Mouse (Mus musculus) embryonic facial prominence, embryonic 12.5 days (tissue): ENCODE measurements around the gene Pcdh19. TPM values are rescaled to one million over a fixed set of nuclear protein-coding genes. Genes with fewer than 3 reads are reported as not detected.

Source experiments
- ATAC-seq: fragments of 200-750 bp; cut with Nextera tagmentation; 2 replicates; pipeline ENCODE4 v1.8.0; 2017; ENCODE audit not compliant: insufficient number of reproducible peaks, insufficient read depth, low FRiP score, low TSS enrichment
- H3K27ac ChIP-seq: fragments of 300-500 bp; sonication (generic); 2 replicates; pipeline ENCODE4 v1.5.1; 2016; ENCODE audit warnings: mild to moderate bottlenecking
- H3K27me3 ChIP-seq: fragments of 300-500 bp; sonication (generic); 2 replicates; pipeline ENCODE4 v1.6.1; 2016; ENCODE audit warnings: mild to moderate bottlenecking, moderate library complexity
- H3K36me3 ChIP-seq: fragments of 300-500 bp; sonication (generic); 2 replicates; pipeline ENCODE4 v1.6.1; 2016; ENCODE audit warnings: mild to moderate bottlenecking
- H3K4me1 ChIP-seq: fragments of 300-500 bp; sonication (generic); 2 replicates; pipeline ENCODE4 v1.6.1; 2016
- H3K4me2 ChIP-seq: fragments of 300-500 bp; sonication (generic); replicated peaks from 2 replicates; pipeline ENCODE4 v1.6.1; 2016; ENCODE audit warnings: mild to moderate bottlenecking, moderate library complexity
- H3K4me3 ChIP-seq: fragments of 300-500 bp; sonication (generic); 2 replicates; pipeline ENCODE4 v1.5.1; 2016; ENCODE audit warnings: mild to moderate bottlenecking
- H3K9ac ChIP-seq: fragments of 300-500 bp; sonication (generic); 2 replicates; pipeline ENCODE4 v1.6.1; 2016; ENCODE audit warnings: mild to moderate bottlenecking, moderate library complexity
- H3K9me3 ChIP-seq: fragments of 300-500 bp; sonication (generic); 2 replicates; pipeline ENCODE4 v1.6.1; 2016; ENCODE audit warnings: mild to moderate bottlenecking, moderate library complexity
- WGBS: fragments of 180-500 bp; shearing (Covaris S2); methylation state at CpG from one replicate; pipeline ENCODE4 v1.1.7; 2016; 5-methylcytosine and 5-hydroxymethylcytosine counted together
- polyA plus RNA-seq: library from polyadenylated mRNA; unstranded; fragments of >200 nt; fragmentation: Nextera tagmentation; extraction: Ambion mirVana; gene quantifications from 2 replicates; pipeline ENCODE4 v1.2.1, GENCODE M21; 2016

The Pcdh19 gene
- polyA plus RNA-seq, 1 experiment from 2014 or later: 8.4 TPM

DNA sequence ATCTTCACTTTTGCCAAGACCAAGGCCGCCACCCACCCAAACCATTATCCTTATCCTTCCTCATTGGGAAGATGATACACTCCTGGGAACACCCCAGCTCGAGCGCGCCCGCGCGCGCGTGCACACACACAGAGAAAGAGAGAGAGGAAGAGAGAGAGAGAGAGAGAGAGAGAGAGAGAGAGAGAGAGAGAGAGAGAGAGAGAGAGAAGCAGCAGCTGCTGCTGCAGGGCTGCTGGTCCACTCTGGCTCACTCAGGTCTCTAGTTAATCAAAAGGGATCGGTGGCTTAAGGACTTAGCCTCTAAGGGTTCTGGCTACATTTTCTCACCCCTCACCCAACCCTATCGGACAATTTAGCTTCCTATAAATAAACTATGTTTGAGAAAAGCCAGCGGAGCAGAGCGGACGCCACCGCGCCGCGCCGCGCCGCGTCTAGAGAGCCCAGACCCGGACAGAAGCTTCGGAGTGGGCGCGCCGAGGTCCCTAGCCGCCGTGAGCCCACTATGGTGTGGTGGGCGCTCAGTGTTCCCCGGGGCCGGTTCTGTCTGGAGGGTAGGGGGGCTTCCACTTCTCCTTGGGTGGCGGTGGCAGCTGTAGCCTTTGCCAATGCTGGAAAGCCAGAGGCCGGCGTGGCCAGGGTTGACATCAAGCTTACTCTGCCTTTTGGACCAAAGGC is 926 bp upstream of the Pcdh19 start:
- Histone ChIP-seq H3K4me2 (peak overlapping the region; percentile 65), H3K4me3 (peak overlapping the region; percentile 38), H3K4me1 (no peaks in the 10 kb centered on the region), H3K9me3 (no peaks in the 10 kb centered on the region), H3K9ac (0 out of 2 replicates have a peak overlapping the region, but pooled peaks have one; percentile 30), H3K27ac (no peak overlapping the region), H3K27me3 (peaks cover 15% of the 10 kb centered on the region; the same call in 1 of the 2 replicates), H3K36me3 (no peaks in the 10 kb centered on the region)
- WGBS: 22% methylated on average over 35 of the region's 35 CpGs
- no peak for ATAC-seq

DNA sequence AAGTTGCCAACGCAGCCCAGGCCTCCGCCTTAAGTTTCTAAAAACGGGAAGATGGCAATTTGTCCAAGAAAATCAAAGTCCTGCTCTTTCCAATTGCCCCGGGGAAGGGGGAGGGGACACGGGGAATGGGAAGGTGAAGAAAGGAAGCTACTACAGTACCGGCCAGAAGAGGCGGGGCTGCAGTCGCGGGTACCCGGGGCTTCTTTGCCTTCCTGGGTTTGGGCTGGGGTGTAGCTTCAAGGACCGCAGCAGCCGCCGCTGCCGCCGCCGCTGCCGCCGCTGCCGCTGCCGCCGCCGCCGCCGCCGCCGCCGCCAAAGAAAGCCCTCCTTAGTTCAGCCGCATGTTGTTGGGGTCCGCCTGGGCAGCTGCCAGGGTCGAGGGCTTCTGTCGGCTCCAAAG is 631 bp downstream of the Pcdh19 start:
- Histone ChIP-seq H3K4me3 (peak overlapping the region; percentile 49), H3K27me3 (peaks cover 15% of the 10 kb centered on the region; the same call in 1 of the 2 replicates), H3K36me3 (no peaks in the 10 kb centered on the region), H3K4me2 (peak overlapping the region; percentile 65), H3K27ac (peak overlapping the region; percentile 46; the same call in 1 of the 2 replicates), H3K4me1 (no peaks in the 10 kb centered on the region), H3K9ac (peak overlapping the region; percentile 52; the same call in 1 of the 2 replicates), H3K9me3 (no peaks in the 10 kb centered on the region)
- WGBS: 14% methylated on average over 18 of the region's 31 CpGs
- no peak for ATAC-seq

DNA sequence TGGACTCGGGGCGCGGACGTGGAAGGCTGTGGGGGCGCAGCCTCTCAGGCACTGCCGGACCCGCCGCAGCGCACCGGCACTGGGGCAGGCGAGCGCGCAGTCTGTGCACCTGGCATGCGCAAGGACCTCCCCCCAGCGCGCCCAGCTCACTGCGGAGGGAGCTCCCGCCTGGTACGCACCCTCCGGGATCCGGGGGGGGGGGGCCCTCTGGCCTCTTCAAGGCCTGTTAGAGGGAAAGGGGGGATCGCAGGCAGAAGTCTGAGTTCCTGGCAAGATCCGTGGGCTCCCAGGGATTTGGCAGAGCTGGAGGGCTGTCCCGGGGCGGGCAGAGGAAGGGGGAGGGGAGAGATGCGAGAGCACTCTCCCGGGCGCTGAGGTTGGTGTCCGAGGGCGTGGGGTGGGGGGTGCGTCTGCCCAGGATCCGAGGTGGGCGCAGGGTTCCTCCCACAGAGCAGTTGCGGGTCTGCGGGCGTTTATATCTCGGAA is 1.1 kb downstream of the Pcdh19 start:
- H3K27ac ChIP-seq: no peak overlapping the region
- WGBS: 19% methylated on average over 21 of the region's 37 CpGs

GRCm38 (mm10) chrX:133686533-133687311 is 2.1 kb downstream of the Pcdh19 start:
- Histone ChIP-seq H3K27ac (no peak overlapping the region), H3K27me3 (peaks cover 15% of the 10 kb centered on the region; the same call in 1 of the 2 replicates), H3K9ac (peak overlapping the region; percentile 52), H3K36me3 (no peaks in the 10 kb centered on the region), H3K4me1 (no peaks in the 10 kb centered on the region), H3K4me2 (peak overlapping the region; percentile 65), H3K4me3 (peak overlapping the region; percentile 49), H3K9me3 (no peaks in the 10 kb centered on the region)
- 0 out of 2 replicates have a peak, but pooled peaks have one; percentile 6 for ATAC-seq
- WGBS: 27% methylated on average over 41 of the region's 55 CpGs

More for the DNA sequence above, 1.1 kb downstream of the Pcdh19 start:
- H3K9ac ChIP-seq: peak overlapping the region; percentile 52
- H3K4me3 ChIP-seq: peak overlapping the region; percentile 49
- H3K36me3 ChIP-seq: no peaks in the 10 kb centered on the region
- no peaks in the 10 kb centered on the region for H3K9me3 ChIP-seq
- peak; percentile 13; the same call in 1 of the 2 replicates for ATAC-seq
- peaks cover 15% of the 10 kb centered on the region; the same call in 1 of the 2 replicates for H3K27me3 ChIP-seq
- H3K4me2 ChIP-seq: peak overlapping the region; percentile 65
- no peaks in the 10 kb centered on the region for H3K4me1 ChIP-seq

DNA sequence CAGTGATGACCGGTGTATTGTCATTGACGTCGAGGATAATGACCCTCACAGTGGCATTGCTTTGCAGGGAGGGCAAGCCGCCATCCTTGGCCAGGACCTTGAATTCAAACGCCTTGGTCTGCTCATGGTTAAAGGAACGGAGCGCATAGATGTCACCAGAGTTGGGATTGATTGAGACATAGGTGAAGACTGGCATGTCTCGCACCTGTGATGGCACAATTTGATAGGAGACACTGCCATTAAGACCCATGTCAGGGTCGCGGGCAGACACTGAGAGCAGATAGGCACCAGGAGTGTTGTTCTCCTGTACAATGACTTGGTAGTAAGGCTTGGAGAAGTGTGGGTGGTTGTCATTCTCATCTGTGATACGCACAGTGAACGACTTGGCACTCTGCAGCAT is 3.2 kb downstream of the Pcdh19 start:
- no peaks in the 10 kb centered on the region for H3K9me3 ChIP-seq
- H3K4me2 ChIP-seq: peak overlapping the region; percentile 65
- no peak overlapping the region for H3K27ac ChIP-seq
- peaks cover 19% of the 10 kb centered on the region; the same call in 1 of the 2 replicates for H3K27me3 ChIP-seq
- no peak for ATAC-seq
- peak overlapping the region; percentile 49 for H3K4me3 ChIP-seq
- 41% methylated on average over 12 of the region's 12 CpGs for WGBS
- no peak overlapping the region for H3K9ac ChIP-seq
- H3K36me3 ChIP-seq: no peaks in the 10 kb centered on the region
- H3K4me1 ChIP-seq: no peaks in the 10 kb centered on the region

DNA sequence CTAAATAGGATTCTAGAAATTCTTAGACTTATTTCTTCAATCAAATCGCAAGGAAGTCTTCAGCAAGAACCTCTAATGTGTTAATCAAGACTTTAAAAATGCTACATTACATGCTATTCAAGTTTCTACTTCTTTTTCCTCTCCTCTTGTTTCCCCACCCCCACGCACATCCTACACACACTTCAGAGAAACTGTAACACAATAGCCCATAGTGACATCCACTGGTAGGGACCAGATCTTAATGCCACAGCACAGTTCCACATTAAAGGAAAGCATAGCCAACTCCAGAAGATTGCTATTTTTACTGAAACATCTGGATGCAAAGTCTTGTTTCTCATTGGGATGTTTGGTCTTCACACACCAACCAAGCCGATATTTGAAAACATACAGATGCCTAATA is 4.8 kb downstream of the Pcdh19 start:
- Histone ChIP-seq H3K4me1 (no peaks in the 10 kb centered on the region), H3K36me3 (no peaks in the 10 kb centered on the region), H3K9me3 (no peaks in the 10 kb centered on the region), H3K27ac (no peak overlapping the region), H3K27me3 (peaks cover 19% of the 10 kb centered on the region; the same call in 1 of the 2 replicates), H3K9ac (no peak overlapping the region), H3K4me3 (peak overlapping the region; percentile 49), H3K4me2 (peak overlapping the region; percentile 65)
- 31% methylated on average over 3 of the region's 3 CpGs for WGBS
- no peak for ATAC-seq

DNA sequence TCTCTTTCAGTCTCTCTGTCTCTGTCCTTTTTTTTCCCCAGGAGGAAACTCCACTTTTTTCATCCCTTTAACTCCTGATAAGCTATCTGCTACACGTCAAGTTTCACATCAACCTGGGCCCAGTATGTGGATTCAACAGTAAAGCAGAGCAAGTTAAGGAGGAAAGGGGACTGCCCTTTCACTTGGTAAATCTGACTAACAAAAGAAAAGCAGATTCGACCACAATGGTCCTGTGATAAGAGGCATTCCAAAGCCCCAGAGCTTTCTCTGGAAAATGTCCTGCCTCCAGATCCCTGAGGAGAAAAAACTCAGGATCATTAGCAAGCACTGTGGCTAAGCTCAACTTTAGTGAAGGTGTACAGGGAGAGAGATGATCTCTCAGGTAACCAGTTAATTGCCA is 13.7 kb downstream of the Pcdh19 start:
- Histone ChIP-seq H3K4me2 (no peak overlapping the region), H3K27ac (no peak overlapping the region)
- no peak for ATAC-seq

GRCm38 (mm10) chrX:133673796-133674195 is 15.0 kb downstream of the Pcdh19 start:
- no peak overlapping the region for H3K27ac ChIP-seq
- no peaks in the 10 kb centered on the region for H3K4me1 ChIP-seq
- H3K27me3 ChIP-seq: 0 out of 2 replicates have a peak, but pooled peaks cover 4% of the 10 kb centered on the region
- H3K4me3 ChIP-seq: no peak overlapping the region
- no peak overlapping the region for H3K4me2 ChIP-seq
- no peaks in the 10 kb centered on the region for H3K9me3 ChIP-seq
- no peak for ATAC-seq
- WGBS: 23% methylated on average over 3 of the region's 3 CpGs
- H3K9ac ChIP-seq: no peak overlapping the region
- no peaks in the 10 kb centered on the region for H3K36me3 ChIP-seq

More for the DNA sequence above, 13.7 kb downstream of the Pcdh19 start:
- Histone ChIP-seq H3K36me3 (no peaks in the 10 kb centered on the region), H3K4me1 (no peaks in the 10 kb centered on the region), H3K9me3 (no peaks in the 10 kb centered on the region), H3K27me3 (0 out of 2 replicates have a peak, but pooled peaks cover 4% of the 10 kb centered on the region), H3K9ac (no peak overlapping the region), H3K4me3 (no peak overlapping the region)
- 21% methylated on average over 2 of the region's 2 CpGs for WGBS

DNA sequence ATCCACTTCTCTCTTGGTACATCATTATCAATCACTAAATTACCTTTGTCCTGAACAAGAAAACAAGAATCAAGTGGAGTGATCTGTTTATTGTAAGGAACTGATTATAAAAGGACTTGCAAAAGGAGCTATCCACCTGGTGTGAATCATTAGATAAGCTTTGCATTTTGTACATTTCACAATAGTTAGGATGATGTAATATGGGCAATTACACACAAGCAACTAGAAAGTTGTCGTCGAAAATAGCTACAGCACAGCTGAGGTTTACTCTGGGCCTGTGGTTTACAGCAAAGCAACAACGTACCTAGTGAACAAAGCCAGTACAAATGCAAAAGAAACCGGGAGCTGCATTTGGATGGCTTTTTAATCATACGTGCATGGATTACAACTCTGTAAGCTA is 28.7 kb downstream of the Pcdh19 start:
- WGBS: 66% methylated on average over 5 of the region's 5 CpGs
- peaks cover 4% of the 10 kb centered on the region; the same call in 1 of the 2 replicates for H3K4me1 ChIP-seq
- H3K4me2 ChIP-seq: no peak overlapping the region
- no peak overlapping the region for H3K9ac ChIP-seq
- H3K36me3 ChIP-seq: no peaks in the 10 kb centered on the region
- no peak overlapping the region for H3K27ac ChIP-seq
- ATAC-seq: no peak
- no peak overlapping the region for H3K4me3 ChIP-seq
- no peaks in the 10 kb centered on the region for H3K9me3 ChIP-seq
- peaks cover 5% of the 10 kb centered on the region; the same call in 1 of the 2 replicates for H3K27me3 ChIP-seq

DNA sequence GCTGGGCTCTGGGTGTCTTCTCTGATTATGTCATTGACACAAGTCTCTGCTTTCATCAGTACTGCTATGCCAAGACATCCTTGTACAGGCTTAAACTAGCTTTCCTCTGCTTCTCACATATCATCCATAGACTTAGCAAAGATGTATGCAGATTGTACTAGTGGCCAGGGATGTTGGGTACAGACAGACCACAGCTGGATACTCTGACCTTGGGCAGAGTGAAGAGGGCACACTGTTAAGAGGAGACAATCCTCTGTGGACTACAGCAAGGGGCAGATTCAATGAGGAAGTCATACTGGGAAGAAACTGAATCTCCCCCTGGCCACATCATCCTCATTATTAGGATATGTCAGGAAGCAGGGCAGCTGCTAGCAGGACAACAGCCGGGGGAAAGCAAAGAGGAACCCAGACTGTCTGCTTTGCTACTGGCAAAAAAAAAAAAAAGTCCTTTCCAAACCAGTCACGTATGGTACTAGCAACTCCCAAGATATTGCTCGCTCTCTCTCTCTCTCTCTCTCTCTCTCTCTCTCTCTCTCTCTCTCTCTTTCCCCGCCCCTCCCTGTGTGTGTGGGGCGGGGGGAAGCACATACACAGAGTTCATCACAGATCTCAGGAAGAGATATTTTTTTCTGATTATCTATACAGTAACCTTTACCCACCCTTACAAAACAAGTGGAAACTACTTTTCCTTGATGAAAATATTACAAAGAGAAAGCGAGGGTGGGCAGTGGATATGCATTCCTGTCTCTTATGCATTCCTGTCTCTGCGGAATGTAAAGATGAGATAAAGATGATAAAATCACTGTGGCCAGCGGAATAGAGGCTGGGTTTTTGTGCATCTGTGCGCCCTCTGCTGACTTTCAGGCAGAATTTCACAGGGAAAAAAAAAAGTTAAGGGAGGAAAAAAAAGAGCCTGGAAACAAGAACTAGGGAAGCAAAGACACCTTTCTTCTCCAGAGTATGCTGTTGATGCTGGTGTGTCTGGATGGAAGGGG is 31.2 kb downstream of the Pcdh19 start:
- Histone ChIP-seq H3K4me3 (no peak overlapping the region), H3K9ac (no peak overlapping the region), H3K4me2 (0 out of 2 replicates have a peak overlapping the region, but pooled peaks have one; percentile 24), H3K36me3 (no peaks in the 10 kb centered on the region), H3K4me1 (peaks cover 4% of the 10 kb centered on the region; the same call in 1 of the 2 replicates), H3K9me3 (no peaks in the 10 kb centered on the region), H3K27ac (no peak overlapping the region), H3K27me3 (peaks cover 5% of the 10 kb centered on the region; the same call in 1 of the 2 replicates)
- ATAC-seq: no peak
- WGBS: 18% methylated on average over 9 of the region's 9 CpGs
